Mouse (Mus musculus) kidney, postnatal 10 days (tissue): ENCODE data around the gene Olfr820.
"Not testable (repeated sequence)": the region's sequence is repeated elsewhere in the genome, so short reads cannot be mapped to it uniquely, and the experiment has no call there.

Experiments used
- DNase-seq: peaks from one replicate; pipeline ENCODE4 v3.0.0; 2021; ENCODE audit warnings: mixed read lengths

Gene Olfr820

GRCm38 (mm10) chr10:130012321-130012720 is at the start of gene Olfr820:
Gene Olfr820 (plus strand): TSS chr10:130012621.
- no peak for DNase-seq

GRCm38 (mm10) chr10:129966232-129966631 is 46.2 kb upstream of the Olfr820 start:
- not testable (repeated sequence) for DNase-seq

- not testable (repeated sequence) for DNase-seq
These were observed 45.3 kb upstream of the Olfr820 start, which contains the start of gene Olfr819 for GRCm38 (mm10) chr10:129967166-129967565. Gene Olfr819 (minus strand): TSS chr10:129967266.

- DNase-seq = not testable (repeated sequence)
These were observed 39.4 kb upstream of the Olfr820 start for GRCm38 (mm10) chr10:129972994-129973393.

GRCm38 (mm10) chr10:129976040-129976439 is 36.4 kb upstream of the Olfr820 start, which contains the start of gene Olfr247:
Gene Olfr247 (minus strand): TSS chr10:129976140.
- DNase-seq = not testable (repeated sequence)

- DNase-seq = not testable (repeated sequence)
These were observed 30.6 kb upstream of the Olfr820 start for GRCm38 (mm10) chr10:129981867-129982266.

- not testable (repeated sequence) for DNase-seq
These were observed 27.5 kb upstream of the Olfr820 start, which contains the start of gene Gm10310 for GRCm38 (mm10) chr10:129984962-129985361. Gene Gm10310 (minus strand): TSS chr10:129985062.

GRCm38 (mm10) chr10:130004104-130004503 is 8.3 kb upstream of the Olfr820 start:
- DNase-seq = not testable (repeated sequence)

GRCm38 (mm10) chr10:130005366-130005765 is 7.1 kb upstream of the Olfr820 start:
- DNase-seq = not testable (repeated sequence)

GRCm38 (mm10) chr10:130030048-130030447 is 17.6 kb downstream of the Olfr820 start, which contains the start of gene Olfr821:
Gene Olfr821 (plus strand): TSS chr10:130030348.
- DNase-seq = no peak

- no peak for DNase-seq
These were observed 24.7 kb downstream of the Olfr820 start for GRCm38 (mm10) chr10:130037096-130037495.
